Mouse (Mus musculus) cortical plate, adult 2 months (tissue): Measurements from ENCODE around the gene Gzmb. TPM values are rescaled to one million over a fixed set of nuclear protein-coding genes. Genes with fewer than 3 reads are reported as not detected.
A peak's percentile ranks its signal among the peaks of the same experiment; 100 is the strongest.
"Not testable (repeated sequence)": the region's sequence is repeated elsewhere in the genome, so short reads cannot be mapped to it uniquely, and the experiment has no call there.

Source experiments
- H3K27ac ChIP-seq: fragments of 200-500 bp; 2 replicates; pipeline ENCODE4 v1.5.1; 2012; ENCODE audit warnings: low read length, control low read depth, inconsistent platforms; ENCODE audit not compliant: insufficient read depth
- H3K4me1 ChIP-seq: fragments of 200-500 bp; 2 replicates; pipeline ENCODE4 v1.6.1; 2011; ENCODE audit warnings: low read length; ENCODE audit not compliant: control insufficient read depth, insufficient read depth
- H3K4me3 ChIP-seq: fragments of 200-500 bp; 2 replicates; pipeline ENCODE4 v1.5.1; 2011; ENCODE audit warnings: mild to moderate bottlenecking, low read length, control low read depth; ENCODE audit not compliant: insufficient read depth
- CTCF ChIP-seq: fragments of 200-500 bp; IDR thresholded peaks from 2 replicates; pipeline ENCODE4 v1.5.1; 2011; ENCODE audit warnings: mild to moderate bottlenecking, control low read depth, low read length; ENCODE audit not compliant: insufficient read depth; ENCODE audit errors: extremely low read depth
- POLR2A ChIP-seq: fragments of 200-500 bp; IDR thresholded peaks from 2 replicates; pipeline ENCODE4 v1.6.1; 2011; ENCODE audit warnings: mild to moderate bottlenecking, low read length, control low read depth; ENCODE audit not compliant: insufficient read depth; ENCODE audit errors: extremely low read depth
- polyA plus RNA-seq: library from polyadenylated mRNA; depleted of rRNA; stranded (reverse); fragments of >200 nt; gene quantifications from 2 replicates; pipeline ENCODE4 v1.2.3, GENCODE M21; 2012; rRNA removed

Gzmb gene
- 0.13 TPM in 1 of 2 replicates, not detected in the other for polyA plus RNA-seq

- no peak for TF ChIP-seq CTCF
- TF ChIP-seq POLR2A: no peak
- H3K27ac ChIP-seq: no peak within 1 kb of the TSS
- no peaks in the 10 kb centered on the region for H3K4me1 ChIP-seq
- H3K4me3 ChIP-seq: no peak within 1 kb of the TSS
Measured at GRCm38 (mm10) chr14:56262153-56262552, at the start of gene Gzmb. Gene Gzmb, minus strand, starts transcription at chr14:56262260.

GRCm38 (mm10) chr14:56311801-56312200 lies 49.7 kb upstream of the Gzmb start:
- H3K4me3 ChIP-seq, H3K4me1 ChIP-seq, H3K27ac ChIP-seq: not testable (repeated sequence)

- no peak overlapping the region for H3K4me3 ChIP-seq
- H3K4me1 ChIP-seq: no peaks in the 10 kb centered on the region
- H3K27ac ChIP-seq: no peak overlapping the region
- no peak for TF ChIP-seq CTCF
- no peak for TF ChIP-seq POLR2A
Measured at GRCm38 (mm10) chr14:56310238-56310637, 48.2 kb upstream of the Gzmb start.

DNA sequence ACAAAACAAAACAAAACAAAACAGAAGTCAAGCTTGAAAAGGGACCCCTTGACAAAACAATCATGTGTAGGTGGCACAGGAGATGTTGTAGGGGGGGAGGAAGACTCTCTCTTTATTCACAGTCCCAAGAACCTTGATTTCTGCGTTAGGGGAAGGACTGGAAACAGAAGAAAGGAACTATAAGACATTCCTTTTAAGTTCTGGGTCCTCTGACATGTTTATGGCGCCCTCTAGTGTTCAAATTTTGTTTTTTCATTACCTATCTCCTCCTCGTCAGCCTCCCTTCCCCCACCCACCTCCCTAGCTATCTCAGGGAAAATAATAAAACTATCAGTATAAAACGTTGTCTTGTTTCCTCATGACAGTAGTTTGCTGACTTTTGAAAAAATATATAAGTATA lies 42.1 kb upstream of the Gzmb start:
- H3K4me3 ChIP-seq: no peak overlapping the region
- peak; percentile 43; the same call in 1 of the 2 replicates for TF ChIP-seq CTCF
- TF ChIP-seq POLR2A: no peak
- H3K27ac ChIP-seq: no peak overlapping the region
- H3K4me1 ChIP-seq: no peaks in the 10 kb centered on the region

GRCm38 (mm10) chr14:56303506-56304025 lies 41.5 kb upstream of the Gzmb start:
- Histone ChIP-seq H3K4me1 (no peaks in the 10 kb centered on the region), H3K4me3 (no peak overlapping the region)
- no peak for TF ChIP-seq POLR2A

DNA sequence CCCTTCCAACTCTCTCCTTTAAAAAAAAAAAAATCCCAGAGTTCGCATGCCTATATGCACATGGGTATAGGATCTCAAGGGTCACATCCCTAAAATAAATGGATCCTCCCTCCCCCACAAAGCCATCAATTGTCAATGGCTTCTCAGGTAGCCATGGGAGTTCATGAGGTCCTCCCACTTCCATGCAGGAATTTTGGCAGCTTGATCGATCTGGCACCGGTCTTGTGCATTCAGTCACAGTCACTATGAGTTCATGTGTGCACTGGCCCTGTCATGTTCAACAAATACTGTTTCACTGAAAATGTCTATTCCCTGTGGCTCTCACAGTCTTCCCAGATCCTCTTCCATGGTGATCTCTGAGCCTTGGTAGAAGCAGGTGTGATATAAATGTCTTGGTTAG lies 40.0 kb upstream of the Gzmb start:
- Histone ChIP-seq H3K4me3 (no peak overlapping the region), H3K4me1 (no peaks in the 10 kb centered on the region), H3K27ac (no peak overlapping the region)
- TF ChIP-seq POLR2A (no peak), CTCF (no peak)

More at GRCm38 (mm10) chr14:56303506-56304025, 41.5 kb upstream of the Gzmb start:
- no peak overlapping the region for H3K27ac ChIP-seq

DNA sequence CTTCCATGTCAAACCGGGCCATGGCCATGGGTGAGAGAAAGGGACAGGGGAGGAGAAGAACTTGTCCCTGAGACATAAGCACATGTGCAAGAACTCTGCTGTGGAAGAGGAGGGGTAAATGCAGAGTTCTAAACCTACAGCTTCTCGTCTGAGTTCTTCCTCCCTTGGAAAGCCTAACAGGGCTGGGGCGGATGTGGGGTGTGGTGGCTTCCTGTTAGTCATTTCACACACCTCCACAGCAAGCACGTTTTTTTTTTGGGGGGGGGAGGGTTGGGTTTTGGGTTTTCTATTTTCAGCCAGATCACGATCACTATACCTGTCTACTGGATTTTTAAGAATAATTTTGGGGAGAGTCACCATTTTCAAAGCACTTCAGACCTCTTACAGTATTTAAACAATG lies 34.7 kb upstream of the Gzmb start:
- TF ChIP-seq POLR2A (no peak), CTCF (no peak)
- Histone ChIP-seq H3K4me1 (no peaks in the 10 kb centered on the region), H3K27ac (no peak overlapping the region), H3K4me3 (no peak overlapping the region)

DNA sequence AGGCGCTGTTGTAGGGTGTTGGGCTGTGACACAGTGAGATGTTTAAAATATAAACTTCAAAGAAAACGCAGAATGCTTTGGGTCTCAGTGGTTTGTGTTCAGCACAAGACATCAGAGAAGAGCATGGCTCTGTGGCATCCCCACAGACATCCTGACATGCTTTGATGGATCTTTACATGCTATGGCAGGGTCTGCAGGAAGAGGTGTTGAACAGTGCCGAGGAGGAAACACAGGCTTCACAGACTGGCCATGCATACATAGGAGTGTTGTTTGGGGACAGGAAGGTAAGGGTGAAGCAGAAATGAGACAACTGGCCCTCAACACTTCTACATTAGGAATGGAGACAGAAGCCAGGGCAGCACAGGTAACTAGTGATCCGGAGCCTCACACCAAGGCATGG lies 34.0 kb upstream of the Gzmb start:
- no peak overlapping the region for H3K27ac ChIP-seq
- H3K4me1 ChIP-seq: no peaks in the 10 kb centered on the region
- no peak overlapping the region for H3K4me3 ChIP-seq
- TF ChIP-seq CTCF: no peak
- no peak for TF ChIP-seq POLR2A

GRCm38 (mm10) chr14:56293146-56293545 lies 31.1 kb upstream of the Gzmb start:
- no peak overlapping the region for H3K27ac ChIP-seq
- TF ChIP-seq POLR2A (no peak), CTCF (no peak)
- H3K4me3 ChIP-seq: no peak overlapping the region
- H3K4me1 ChIP-seq: peaks cover 2% of the 10 kb centered on the region; the same call in 1 of the 2 replicates

DNA sequence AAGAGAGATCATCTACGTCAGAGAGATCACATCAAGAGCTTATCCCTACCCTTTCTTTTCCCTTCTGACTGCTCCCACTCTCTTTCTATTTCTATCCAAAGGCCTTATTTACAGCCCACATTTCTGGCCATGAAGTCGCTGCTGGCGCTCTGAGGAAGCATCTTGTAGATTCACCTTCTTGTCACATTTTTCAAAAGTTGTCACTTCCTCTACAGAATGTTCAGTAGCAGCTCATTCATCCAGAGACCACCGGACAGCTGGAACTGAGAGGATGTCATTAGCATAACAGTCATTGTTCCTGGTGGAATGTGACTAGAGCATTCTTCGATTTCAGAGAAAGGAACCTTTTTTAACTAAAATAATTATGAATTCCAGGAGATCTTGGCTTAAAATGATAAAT lies 26.6 kb upstream of the Gzmb start:
- no peak overlapping the region for H3K27ac ChIP-seq
- H3K4me1 ChIP-seq: peaks cover 2% of the 10 kb centered on the region; the same call in 1 of the 2 replicates
- no peak overlapping the region for H3K4me3 ChIP-seq
- no peak for TF ChIP-seq CTCF
- no peak for TF ChIP-seq POLR2A
